Mouse (Mus musculus) layer of hippocampus, adult 18-20 months (tissue): Measurements from ENCODE around the gene Evi5. TPM values are rescaled to one million over a fixed set of nuclear protein-coding genes. Genes with fewer than 3 reads are reported as not detected.
A peak's percentile ranks its signal among the peaks of the same experiment; 100 is the strongest.
"Not testable (repeated sequence)": the region's sequence is repeated elsewhere in the genome, so short reads cannot be mapped to it uniquely, and the experiment has no call there.

Source experiments
- DNase-seq, 2 experiments: peaks; one replicate each; pipeline ENCODE4 v3.0.0; 2022; ENCODE audit warnings: low spot score in 2 of 2
- long read RNA-seq: library from polyadenylated mRNA; stranded (forward); transcript quantifications from one replicate; pipeline ENCODE4 v2.0.0, GENCODE M21; 2021
- total RNA-seq, 2 experiments: library from RNA; stranded (reverse); gene quantifications; 2 replicates each; pipeline ENCODE4 v1.2.3; 2021

Gene Evi5
- 10 to 100 TPM; 62.7 to 65.5 TPM for total RNA-seq
- long read RNA-seq, partial matches to known transcripts: 3 of 33 reads
- long read RNA-seq, other reads (novel, unspliced or antisense): 30 of 33 reads

GRCm38 (mm10) chr5:107874561-107875260 is at the start of gene Evi5:
Gene Evi5, minus strand, starts transcription at chr5:107875107.
- no peak for DNase-seq

DNA sequence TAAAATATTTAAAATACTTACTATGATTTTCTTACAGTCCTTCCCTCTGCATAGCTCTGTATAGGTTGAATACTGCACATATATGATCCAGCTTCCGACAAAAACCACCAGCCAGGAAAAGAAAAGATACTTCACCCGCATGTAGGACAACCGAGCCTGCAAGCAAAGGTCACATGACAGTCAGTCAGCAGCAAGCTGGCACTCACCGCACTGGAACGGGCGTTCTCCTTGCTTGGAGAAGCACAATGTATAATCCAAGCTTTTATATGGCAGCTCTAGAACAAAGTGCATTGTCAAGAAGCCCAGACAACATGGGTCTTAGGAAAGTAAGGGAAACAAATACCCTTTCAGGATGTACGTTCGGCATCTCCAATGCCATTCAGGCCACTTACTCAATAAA is 49.7 kb upstream of the Evi5 start:
- DNase-seq: no peak

DNA sequence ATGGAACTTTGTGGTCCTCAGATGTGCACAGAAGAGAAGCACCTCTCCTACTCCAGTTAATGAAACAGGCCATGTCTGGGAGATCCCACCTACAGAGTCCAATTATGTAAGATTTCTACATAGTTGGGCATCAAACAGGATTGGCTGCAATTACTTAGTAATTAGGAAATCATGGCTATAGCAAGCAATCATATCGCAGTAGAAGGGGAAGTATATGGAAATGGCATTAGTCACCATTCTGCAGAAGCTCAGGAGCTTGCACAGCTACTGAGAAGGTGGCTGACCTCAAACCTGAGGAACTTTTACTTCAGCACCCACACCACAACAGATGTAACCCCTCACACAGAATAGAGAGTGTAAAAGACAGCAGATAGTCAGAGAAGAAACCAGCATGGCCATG is 47.9 kb upstream of the Evi5 start:
- no peak for DNase-seq

DNA sequence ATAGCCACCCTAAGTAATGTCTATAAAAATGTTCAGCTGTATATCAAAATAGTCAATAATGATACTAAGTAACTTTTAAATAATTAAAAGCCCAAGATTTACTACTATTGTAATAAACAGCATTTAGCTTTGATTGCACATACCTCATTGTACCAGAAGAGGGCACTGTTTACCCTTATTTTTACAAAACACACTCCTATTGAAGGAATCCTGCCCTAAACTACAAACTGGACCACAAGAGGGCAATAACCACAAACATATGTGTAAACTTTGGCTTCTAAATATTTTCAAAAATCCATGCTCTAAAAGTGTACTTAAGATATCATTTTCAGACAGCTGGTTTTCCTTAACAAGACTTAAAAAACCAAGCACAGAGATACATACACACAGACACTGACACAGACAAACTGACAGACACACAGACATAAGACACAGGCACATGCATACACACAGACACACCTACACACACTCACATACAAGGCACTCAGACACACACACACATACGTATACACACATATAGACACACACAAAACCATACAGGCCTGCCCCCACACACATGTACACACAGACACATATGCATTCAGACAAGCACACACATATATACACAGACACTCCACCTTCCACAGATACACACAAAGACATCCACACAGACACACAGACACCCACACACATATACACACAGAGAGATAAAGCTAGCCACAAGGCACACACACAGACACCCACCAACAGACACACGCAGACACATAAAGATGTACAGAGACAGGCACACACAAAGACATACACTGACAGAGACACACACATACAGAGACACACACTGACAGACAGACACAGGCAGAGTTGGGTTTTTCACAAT is 46.7 kb upstream of the Evi5 start:
- peak in 1 of 2 experiments; percentile 87 for DNase-seq

DNA sequence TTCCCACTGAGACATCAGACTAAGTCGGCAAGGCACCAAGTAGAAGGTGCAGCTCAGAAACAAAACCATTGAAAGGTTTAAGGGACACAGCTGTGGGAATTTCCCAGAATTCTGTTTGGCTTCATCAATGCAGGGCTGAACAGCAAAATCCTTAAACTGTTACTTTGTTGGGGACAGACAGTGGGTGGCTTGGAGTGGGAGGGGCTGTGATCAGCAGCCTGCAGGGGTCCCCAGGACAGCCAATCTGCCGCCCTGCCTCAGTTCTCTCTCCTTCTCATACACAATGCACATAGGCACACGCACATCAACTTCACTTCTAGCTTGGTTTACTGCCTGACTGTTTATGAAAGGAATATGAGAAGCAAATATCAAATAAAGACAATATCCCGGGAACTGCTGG is 40.4 kb upstream of the Evi5 start:
- DNase-seq: no peak

- no peak for DNase-seq
These were observed 36.1 kb upstream of the Evi5 start for GRCm38 (mm10) chr5:107911012-107911411.

- DNase-seq: no peak
These were observed 35.2 kb upstream of the Evi5 start for GRCm38 (mm10) chr5:107910084-107910616.

DNA sequence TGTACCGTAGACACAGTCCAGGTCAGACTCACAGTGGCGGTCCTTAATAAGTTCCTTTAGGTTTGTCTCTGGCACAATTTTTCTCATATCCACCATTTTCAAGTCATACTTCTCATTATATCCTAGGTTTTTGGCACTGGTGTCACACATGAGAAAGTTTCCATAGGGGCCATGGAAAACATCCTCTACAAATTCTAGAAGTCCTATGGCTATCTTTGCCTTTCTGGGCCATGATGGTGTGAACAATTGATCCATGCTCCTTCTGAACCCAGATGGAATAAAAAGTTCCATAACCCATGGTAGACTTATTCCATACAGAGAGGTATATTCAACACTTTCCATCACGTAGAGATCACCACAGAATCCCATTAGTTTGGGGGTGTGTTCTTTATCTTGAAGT is 34.8 kb upstream of the Evi5 start:
- DNase-seq: no peak

DNA sequence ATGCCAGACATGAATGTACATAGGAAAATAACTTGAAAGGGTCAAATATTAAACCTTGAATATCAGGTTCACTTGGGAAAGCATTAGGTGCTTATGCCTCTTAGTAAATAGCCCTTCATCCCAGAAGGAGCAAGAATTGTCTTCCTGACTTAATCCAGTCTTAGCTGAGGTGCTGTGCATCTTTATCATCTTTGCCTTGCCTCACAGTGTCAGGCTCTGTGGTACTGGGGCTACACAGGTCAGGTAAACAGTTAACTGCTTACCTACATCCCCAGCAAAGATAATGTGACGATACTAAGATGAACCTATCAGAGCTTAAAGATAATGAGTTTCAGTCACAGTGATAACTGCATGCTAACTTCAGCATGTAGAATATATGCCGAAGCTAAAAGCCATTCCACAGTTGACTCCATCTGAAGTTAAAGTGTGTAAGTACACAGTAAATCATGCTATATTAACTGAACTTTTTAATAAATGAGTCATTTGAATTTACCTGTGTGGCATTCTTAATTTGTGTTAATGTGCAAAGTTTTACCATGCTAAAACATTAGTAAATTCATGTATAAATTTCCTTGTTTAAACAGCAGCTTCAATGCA is 33.7 kb upstream of the Evi5 start:
- no peak for DNase-seq

GRCm38 (mm10) chr5:107904325-107904724 is 29.4 kb upstream of the Evi5 start:
- DNase-seq: no peak

DNA sequence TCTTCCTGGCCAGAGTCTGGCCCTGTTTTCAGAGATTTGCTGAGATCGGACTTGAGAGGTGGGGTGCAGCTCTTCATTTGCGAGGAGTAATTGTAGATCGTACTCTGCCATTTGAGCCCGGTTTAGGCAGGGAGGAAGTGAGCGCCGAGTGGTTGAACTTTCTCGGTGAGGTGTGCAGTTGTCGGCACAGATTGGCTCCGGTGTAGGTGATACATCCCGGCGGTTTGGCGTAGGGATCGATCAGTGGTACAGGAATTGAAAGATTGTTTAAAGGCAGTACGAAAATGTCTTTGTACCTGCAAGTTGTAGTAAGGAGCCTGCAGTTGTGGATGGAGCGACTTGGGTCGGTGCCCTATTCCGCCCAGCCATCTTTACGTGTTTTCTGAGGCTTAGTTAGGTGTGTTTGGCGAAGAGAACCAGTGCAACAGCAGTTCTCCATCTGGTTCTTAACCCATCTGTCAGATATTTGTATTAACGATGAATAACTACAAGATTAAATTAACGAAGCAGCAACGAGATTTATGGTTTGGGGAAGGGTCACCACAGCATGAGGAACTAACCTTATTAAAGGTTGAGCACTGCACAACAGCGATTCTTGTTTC is 26.2 kb upstream of the Evi5 start:
- DNase-seq: no peak

DNA sequence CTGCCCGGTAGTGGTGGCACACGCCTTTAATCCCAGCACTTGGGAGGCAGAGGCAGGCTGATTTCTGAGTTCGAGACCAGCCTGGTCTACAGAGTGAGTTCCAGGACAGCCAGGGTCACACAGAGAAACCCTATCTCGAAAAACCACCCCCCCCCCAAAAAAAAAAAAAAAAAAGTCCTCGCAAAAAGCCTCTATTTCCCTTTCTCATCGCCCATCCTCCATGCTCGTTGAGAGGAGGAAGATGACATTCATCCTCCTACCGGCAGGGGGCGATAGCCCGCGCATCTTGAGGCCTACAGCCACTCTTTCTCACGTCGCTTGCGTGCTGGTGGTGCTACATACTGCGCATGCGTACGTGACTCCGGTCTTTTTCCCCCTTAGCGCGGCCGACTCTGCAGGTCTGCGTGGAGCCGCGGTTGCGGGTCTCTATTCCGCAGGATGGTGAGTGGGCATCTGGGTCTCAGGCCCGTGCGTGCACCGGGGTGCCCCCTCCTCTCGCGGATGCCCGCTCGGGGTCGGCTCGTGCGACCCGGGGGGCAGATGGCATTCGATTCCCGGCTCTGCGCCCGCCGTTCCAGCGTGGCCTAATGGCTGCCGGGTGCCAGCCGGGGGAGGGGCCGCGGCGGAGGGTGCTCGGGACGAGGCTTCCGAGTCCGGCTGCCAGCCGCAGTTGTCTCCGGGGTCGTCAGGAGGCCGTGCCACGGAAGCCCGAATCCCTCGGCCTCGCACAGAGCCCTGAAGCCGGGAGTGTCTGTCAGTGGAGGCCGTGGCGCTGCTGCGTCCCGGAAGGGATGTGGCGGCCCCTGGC is 25.5 kb upstream of the Evi5 start, which contains the start of gene Rpl5:
Rpl5 (plus strand) TSS at position 297 of the 808 bp plus-strand sequence.
- DNase-seq: peak; percentile 91 to 98

GRCm38 (mm10) chr5:107896265-107896664 is 21.4 kb upstream of the Evi5 start:
- DNase-seq: no peak

DNA sequence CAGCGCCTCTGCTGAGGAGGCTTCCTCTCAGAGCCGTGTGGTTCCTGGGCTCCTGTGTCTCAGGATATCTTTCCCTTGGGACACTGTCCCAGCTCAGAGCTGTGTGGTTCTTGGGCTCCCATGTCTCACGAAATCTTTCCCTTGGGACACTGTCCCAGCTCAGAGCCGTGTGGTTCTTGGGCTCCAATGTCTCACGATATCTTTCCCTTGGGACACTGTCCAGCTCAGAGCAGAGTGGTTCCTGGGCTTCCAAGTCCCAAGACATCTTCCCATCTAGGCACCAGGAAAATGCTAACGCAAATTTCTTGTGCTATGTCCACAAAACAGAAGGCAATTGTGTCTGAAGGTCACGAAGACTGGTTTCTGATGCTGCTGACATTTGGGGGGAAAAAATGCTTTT is 19.8 kb upstream of the Evi5 start:
- DNase-seq: no peak

GRCm38 (mm10) chr5:107891515-107891914 is 16.6 kb upstream of the Evi5 start:
- not testable (repeated sequence) for DNase-seq

- DNase-seq: no peak
These were observed 15.3 kb upstream of the Evi5 start for GRCm38 (mm10) chr5:107889994-107890888.

DNA sequence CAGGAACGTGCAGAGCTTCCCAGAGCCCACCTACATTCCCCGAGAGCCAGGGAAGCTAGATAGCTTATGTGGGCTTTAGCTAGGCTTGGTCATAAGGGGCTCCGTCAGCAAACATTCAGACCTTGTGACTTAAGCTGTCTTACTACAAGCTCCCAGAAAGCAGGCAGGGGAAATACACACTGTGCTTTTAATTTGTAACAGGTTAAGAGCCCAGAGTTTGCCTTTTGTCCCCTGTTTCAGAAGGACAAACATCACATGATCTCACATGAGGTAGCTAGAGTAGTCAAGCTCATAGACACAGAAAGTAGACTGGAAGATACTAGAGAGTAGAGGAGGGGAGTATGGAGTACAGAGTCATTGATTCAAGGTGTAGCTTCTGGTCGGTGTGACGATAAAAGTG is 5.8 kb upstream of the Evi5 start:
- DNase-seq: no peak

- DNase-seq: no peak
These were observed 2.1 kb upstream of the Evi5 start for GRCm38 (mm10) chr5:107877053-107877452.

DNA sequence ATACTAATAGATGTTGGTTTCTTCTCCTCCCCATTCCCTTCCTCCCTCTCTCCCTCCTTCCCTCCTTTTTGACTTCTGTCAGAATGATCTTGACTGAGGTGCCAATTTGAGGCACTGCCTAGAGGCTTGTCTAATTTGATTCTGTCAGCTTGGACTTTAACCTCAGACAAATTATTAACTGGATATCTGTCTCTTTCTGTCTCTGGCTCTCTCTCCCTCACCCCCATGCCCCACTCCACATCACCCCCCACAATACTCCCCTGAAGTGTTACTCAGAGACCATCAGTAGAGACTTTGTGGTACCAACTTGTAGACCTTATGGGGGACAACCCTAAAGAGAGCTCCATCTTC is 329 bp upstream of the Evi5 start:
- DNase-seq: no peak
